Mouse (Mus musculus): ENCODE results near the gene Eif2b5. TPM values are rescaled to one million over a fixed set of nuclear protein-coding genes. Genes with fewer than 3 reads are reported as not detected.

The Eif2b5 gene
- total and polyA plus RNA-seq, 2 experiments from 2014 or later: 77.6 to 91.3 TPM

GRCm38 (mm10) chr16:20537601-20538320 is 39.1 kb downstream of the Eif2b5 start:
- H3K27ac ChIP-seq (ENCODE audit: low read depth, low read length): no peak overlapping the region
- 24% methylated on average over 6 of the region's 6 CpGs for WGBS
- DNase-seq: no peak
- H3K9me3 ChIP-seq (ENCODE audit: low read length): no peaks in the 10 kb centered on the region
- H3K4me1 ChIP-seq (ENCODE audit: insufficient read depth): peaks cover 19% of the 10 kb centered on the region
- peak overlapping the region; percentile 78; the same call in 1 of the 2 replicates for H3K4me3 ChIP-seq (ENCODE audit: low read depth, low read length)
- H3K4me2 ChIP-seq (ENCODE audit: low read depth): peak overlapping the region; percentile 77
- H3K9ac ChIP-seq: peak overlapping the region; percentile 37
- peaks cover 59% of the 10 kb centered on the region for H3K36me3 ChIP-seq (ENCODE audit: insufficient read depth)
- H3K27me3 ChIP-seq (ENCODE audit: insufficient read depth, low read length): no peaks in the 10 kb centered on the region
- no peak for ATAC-seq
- no peak for TF ChIP-seq CTCF (IDR thresholded peaks at IDR 0.05; ENCODE audit: low read depth)

DNA sequence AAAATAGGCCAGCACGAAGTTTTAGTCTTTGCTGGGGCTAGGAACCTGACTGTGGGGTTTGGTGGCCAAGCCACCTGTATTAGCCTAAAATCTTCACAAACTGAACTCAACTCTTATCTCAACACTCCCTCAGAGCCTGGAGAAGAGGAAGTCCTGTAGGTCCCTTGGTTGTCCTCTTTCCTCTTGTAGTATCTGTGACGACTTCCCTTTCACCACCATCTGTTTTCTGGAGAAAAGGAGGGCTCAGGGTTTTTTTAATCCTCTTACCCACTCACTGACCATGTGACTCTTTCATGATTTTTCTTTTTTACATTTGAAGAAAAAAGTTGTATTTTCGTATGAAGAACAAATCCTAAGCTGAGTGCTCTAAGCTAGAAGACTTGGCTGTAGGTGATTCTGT is 41.0 kb downstream of the Eif2b5 start:
- ATAC-seq: no peak
- no peak overlapping the region for H3K4me3 ChIP-seq (ENCODE audit: low read depth, low read length)
- no peaks in the 10 kb centered on the region for H3K9me3 ChIP-seq (ENCODE audit: low read length)
- H3K27me3 ChIP-seq (ENCODE audit: insufficient read depth, low read length): no peaks in the 10 kb centered on the region
- no peak for DNase-seq
- H3K27ac ChIP-seq (ENCODE audit: low read depth, low read length): no peak overlapping the region
- H3K9ac ChIP-seq: no peak overlapping the region
- H3K4me1 ChIP-seq (ENCODE audit: insufficient read depth): peaks cover 19% of the 10 kb centered on the region
- H3K36me3 ChIP-seq (ENCODE audit: insufficient read depth): peaks cover 61% of the 10 kb centered on the region
- no peak overlapping the region for H3K4me2 ChIP-seq (ENCODE audit: low read depth)
- no peak for TF ChIP-seq CTCF (IDR thresholded peaks at IDR 0.05; ENCODE audit: low read depth)
- 72% methylated on average over 3 of the region's 3 CpGs for WGBS

- H3K9ac ChIP-seq: no peak overlapping the region
- DNase-seq (no peak), ATAC-seq (no peak)
- H3K27me3 ChIP-seq (ENCODE audit: insufficient read depth, low read length): no peaks in the 10 kb centered on the region
- H3K4me1 ChIP-seq (ENCODE audit: insufficient read depth): peaks cover 19% of the 10 kb centered on the region
- H3K4me2 ChIP-seq (ENCODE audit: low read depth): no peak overlapping the region
- H3K9me3 ChIP-seq (ENCODE audit: low read length): no peaks in the 10 kb centered on the region
- H3K36me3 ChIP-seq (ENCODE audit: insufficient read depth): peaks cover 67% of the 10 kb centered on the region
- no peak for TF ChIP-seq CTCF (IDR thresholded peaks at IDR 0.05; ENCODE audit: low read depth)
- WGBS: 88% methylated on average over 4 of the region's 4 CpGs
- H3K27ac ChIP-seq (ENCODE audit: low read depth, low read length): no peak overlapping the region
- no peak overlapping the region for H3K4me3 ChIP-seq (ENCODE audit: low read depth, low read length)
These were observed 41.8 kb downstream of the Eif2b5 start for GRCm38 (mm10) chr16:20540438-20540837.

DNA sequence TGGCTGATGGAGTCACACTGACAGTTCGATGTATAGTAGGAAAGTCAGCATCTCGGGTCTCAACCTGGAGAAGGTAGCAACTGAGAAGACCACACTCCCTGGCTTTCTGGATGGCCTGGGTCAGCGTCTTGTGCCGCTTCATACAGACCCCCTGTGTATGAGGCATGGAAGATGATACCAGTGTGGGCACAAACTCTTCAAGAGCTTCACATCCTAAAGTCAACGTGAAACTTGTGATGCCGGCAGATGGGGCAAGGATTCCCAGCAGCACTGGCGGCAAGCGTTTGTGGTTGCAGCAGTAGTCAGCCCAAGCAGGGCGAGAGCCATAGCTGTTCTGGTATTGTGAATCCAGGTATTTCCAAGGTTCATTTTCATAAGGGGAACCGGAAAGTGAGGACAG is 47.1 kb downstream of the Eif2b5 start:
- H3K27ac ChIP-seq (ENCODE audit: low read depth, low read length): no peak overlapping the region
- H3K4me2 ChIP-seq (ENCODE audit: low read depth): no peak overlapping the region
- H3K9me3 ChIP-seq (ENCODE audit: low read length): no peaks in the 10 kb centered on the region
- no peak for TF ChIP-seq CTCF (IDR thresholded peaks at IDR 0.05; ENCODE audit: low read depth)
- H3K4me3 ChIP-seq (ENCODE audit: low read depth, low read length): no peak overlapping the region
- ATAC-seq (no peak), DNase-seq (no peak)
- peaks cover 53% of the 10 kb centered on the region for H3K36me3 ChIP-seq (ENCODE audit: insufficient read depth)
- H3K27me3 ChIP-seq (ENCODE audit: insufficient read depth, low read length): no peaks in the 10 kb centered on the region
- H3K9ac ChIP-seq: no peak overlapping the region
- WGBS: 88% methylated on average over 10 of the region's 10 CpGs
- H3K4me1 ChIP-seq (ENCODE audit: insufficient read depth): peaks cover 3% of the 10 kb centered on the region; the same call in 1 of the 2 replicates

DNA sequence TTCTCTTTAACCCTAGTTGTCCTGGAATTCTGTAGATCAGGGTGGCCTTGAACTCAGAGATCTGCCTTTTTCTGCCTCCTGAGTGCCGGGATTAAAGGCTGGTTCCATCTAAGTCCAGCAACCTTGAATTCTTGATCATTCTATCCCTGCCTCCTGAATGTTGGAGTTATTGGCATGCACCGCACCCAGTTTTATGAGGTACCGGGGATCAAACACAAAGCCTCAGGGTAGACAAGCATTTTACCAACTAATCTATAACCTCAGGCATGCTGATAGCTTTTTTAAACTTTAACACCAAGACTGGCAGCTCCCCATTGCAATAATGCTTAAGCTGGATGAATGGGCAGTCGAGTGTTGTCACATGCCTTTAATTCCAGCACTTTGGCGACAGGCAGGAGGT is 48.8 kb downstream of the Eif2b5 start:
- Histone ChIP-seq H3K27me3 (ENCODE audit: insufficient read depth, low read length) (no peaks in the 10 kb centered on the region), H3K27ac (ENCODE audit: low read depth, low read length) (no peak overlapping the region), H3K4me3 (ENCODE audit: low read depth, low read length) (no peak overlapping the region), H3K4me2 (ENCODE audit: low read depth) (peak overlapping the region; percentile 91; the same call in 1 of the 2 replicates), H3K4me1 (ENCODE audit: insufficient read depth) (peaks cover 3% of the 10 kb centered on the region; the same call in 1 of the 2 replicates), H3K9ac (no peak overlapping the region), H3K9me3 (ENCODE audit: low read length) (no peaks in the 10 kb centered on the region), H3K36me3 (ENCODE audit: insufficient read depth) (peaks cover 52% of the 10 kb centered on the region)
- 53% methylated on average over 5 of the region's 5 CpGs for WGBS
- no peak for DNase-seq
- no peak for ATAC-seq
- TF ChIP-seq CTCF (IDR thresholded peaks at IDR 0.05; ENCODE audit: low read depth): no peak

DNA sequence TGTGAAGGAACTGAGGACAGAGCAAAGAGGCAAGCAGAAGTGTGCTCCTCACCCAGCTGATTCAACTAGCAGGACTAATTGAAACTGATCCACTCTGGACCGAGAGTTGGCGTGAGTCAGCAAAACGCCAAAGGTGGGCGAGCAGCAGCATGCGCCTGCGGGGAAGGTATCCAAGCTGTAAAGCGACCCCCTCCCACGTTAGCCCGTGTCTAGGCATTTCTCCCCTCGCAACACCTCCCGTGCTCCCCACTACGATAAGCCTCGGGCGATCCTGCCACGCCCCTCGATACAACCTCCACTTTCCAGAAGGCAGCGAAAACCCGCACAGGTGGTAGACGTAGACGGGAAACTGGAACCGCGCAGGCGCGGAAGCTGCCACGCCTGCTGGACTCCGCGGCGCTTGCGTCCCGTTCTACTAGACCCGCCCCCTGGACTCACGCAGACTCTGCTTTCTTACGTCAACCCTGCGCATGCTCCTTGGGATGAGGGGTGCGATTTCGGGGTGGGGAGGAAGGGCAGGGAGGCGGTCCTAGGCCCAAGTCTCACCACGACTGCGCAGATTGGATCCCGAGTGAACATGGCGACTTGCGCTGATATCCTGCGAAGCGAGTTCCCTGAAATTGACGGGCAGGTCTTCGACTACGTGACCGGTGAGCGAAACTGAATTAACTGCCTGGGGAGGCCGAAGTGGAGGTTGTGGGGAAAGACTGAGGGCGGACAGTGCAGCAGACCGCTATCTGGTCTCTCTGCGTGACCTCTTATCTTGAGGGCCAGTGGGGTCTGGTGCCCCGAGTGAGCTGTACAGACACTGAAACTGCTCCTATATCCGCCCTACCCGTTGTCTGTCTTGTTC is 49.7 kb downstream of the Eif2b5 start, which contains the start of gene Abcf3:
Gene Abcf3 (plus strand): TSS at position 482 of the 853 bp plus-strand sequence.
- H3K4me1 ChIP-seq (ENCODE audit: insufficient read depth): peaks cover 3% of the 10 kb centered on the region; the same call in 1 of the 2 replicates
- H3K27me3 ChIP-seq (ENCODE audit: insufficient read depth, low read length): no peaks in the 10 kb centered on the region
- peak within 1 kb of the TSS; percentile 73 for H3K9ac ChIP-seq
- H3K27ac ChIP-seq (ENCODE audit: low read depth, low read length): peak within 1 kb of the TSS; percentile 66
- DNase-seq: peak; percentile 100
- H3K36me3 ChIP-seq (ENCODE audit: insufficient read depth): peaks cover 54% of the 10 kb centered on the region
- TF ChIP-seq CTCF (IDR thresholded peaks at IDR 0.05; ENCODE audit: low read depth): peak; percentile 15; the same call in 1 of the 2 replicates
- ATAC-seq: peak; percentile 100
- H3K4me3 ChIP-seq (ENCODE audit: low read depth, low read length): peak within 1 kb of the TSS; percentile 92
- H3K9me3 ChIP-seq (ENCODE audit: low read length): no peaks in the 10 kb centered on the region
- WGBS: under 1% methylated on average over 54 of the region's 56 CpGs
- H3K4me2 ChIP-seq (ENCODE audit: low read depth): peak within 1 kb of the TSS; percentile 91
